Mouse (Mus musculus): ENCODE data around the gene Ovca2. TPM values are rescaled to one million over a fixed set of nuclear protein-coding genes. Genes with fewer than 3 reads are reported as not detected.
"Not testable (repeated sequence)": the region's sequence is repeated elsewhere in the genome, so short reads cannot be mapped to it uniquely, and the experiment has no call there.

The Ovca2 gene
- total RNA-seq, 2 experiments from 2014 or later: 10.0 to 10.2 TPM

DNA sequence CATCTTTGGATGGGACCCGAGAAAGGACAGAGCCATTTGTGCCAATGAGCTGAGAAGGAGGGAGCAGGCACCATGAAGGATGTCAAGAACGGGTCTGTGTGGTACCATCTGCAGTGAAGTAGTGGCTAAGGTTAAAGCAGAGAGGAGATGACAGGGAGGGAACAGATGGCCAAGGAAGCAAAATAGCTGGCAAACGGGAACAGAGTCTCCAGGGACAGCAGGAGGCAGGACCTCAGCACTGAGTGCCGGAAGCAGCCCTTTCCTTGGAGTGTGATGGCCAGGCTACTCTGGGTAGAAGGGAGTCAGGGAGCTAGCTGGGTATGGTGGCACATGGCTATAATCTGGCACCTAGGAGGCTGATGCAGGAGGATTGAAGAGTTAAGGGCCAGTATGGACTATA is 20.2 kb upstream of the Ovca2 start:
- intact Hi-C loops (cut with DNase I): no loop called here
- no peak for DNase-seq (ENCODE audit: low spot score in 2 of 2)

DNA sequence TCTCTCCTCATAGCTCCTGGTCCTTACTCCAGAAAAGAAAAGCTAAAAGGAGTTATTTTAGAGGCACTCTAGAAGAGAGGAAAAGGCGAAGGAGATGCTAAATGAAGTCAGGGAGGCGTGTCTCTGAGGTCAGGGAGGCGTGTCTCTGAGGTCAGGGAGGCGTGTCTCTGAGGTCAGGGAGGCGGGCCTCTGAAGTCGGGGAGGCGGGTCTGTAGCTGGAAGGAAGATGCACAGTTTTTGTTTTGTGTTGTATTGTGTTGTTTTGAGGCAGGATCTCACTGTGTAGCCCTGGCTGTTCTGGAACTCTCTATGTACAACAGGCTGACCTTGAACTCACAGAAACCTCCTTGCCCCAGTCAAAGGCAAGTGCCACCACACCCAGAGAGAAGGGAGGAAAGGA is 19.3 kb upstream of the Ovca2 start:
- DNase-seq (ENCODE audit: low spot score in 2 of 2): no peak
- intact Hi-C loops (cut with DNase I): no loop called here

DNA sequence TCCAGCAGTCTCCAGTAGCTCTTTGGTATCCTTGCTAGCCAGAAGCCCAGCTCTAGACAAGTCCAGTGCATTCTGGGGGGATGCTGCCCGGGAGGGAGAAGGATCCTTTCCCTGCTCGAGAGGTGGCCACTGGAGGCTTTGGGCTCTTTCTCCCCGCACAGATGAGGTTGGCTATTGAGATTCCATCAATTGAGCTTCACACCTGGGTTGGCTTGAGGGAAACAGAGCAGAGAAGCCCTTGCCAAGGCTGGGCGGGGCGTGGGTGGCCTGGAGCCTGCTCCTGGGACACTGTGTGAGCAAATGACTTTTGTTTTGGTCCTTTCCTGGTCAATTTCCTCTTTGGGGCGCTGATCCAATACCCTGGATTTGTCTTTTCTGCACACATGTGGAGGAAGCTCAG is 17.5 kb upstream of the Ovca2 start:
- DNase-seq (ENCODE audit: low spot score in 2 of 2): no peak

GRCm38 (mm10) chr11:75194850-75195461 is 16.3 kb upstream of the Ovca2 start:
- intact Hi-C loops (cut with DNase I): loop anchor here (5.0 kb wide), 1 partner anchor 37 kb away; no protein-coding TSS in a partner anchor
- DNase-seq (ENCODE audit: low spot score in 2 of 2): peak in 1 of 2 experiments; percentile 64

More for the DNA sequence above, 17.5 kb upstream of the Ovca2 start:
- intact Hi-C loops (cut with DNase I): no loop called here

DNA sequence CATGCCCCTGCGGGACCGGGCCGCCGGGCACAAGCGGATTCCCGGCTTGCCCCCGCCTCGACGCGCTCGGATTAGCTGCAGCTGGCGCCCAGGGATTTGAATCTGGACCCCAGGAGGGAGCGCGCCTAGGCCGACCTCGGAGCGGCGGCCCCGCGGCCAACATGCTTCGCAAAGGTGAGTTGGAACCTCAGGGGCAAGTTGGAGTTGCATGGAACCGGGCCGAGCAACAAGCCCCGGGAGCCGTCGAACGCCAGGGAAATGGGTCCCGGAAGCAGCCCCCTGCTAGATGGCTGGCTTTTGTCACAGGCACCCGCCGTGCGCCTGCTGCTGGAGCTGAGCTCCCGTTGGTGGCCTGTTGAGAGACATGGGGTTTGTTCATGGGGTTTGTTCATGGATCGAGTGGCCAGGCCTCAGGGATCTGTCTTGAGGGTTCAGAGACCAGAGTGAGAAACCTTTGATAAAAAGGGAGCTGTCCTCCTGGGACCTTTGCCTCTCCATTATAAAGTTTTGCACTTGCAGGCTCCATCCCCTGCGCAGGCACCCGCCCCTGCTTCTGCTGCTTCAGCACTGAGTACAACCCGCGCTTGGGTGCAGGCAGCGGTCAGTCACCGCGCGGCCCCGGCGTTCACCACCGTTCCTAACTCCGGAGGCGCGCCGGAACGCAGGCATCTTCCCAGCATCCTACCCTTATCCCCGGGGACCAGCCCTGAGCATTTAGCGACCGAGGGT is 15.7 kb upstream of the Ovca2 start:
- intact Hi-C loops (cut with DNase I): loop anchor here (5.0 kb wide), 1 partner anchor 38 kb away; no protein-coding TSS in a partner anchor
- DNase-seq (ENCODE audit: low spot score in 2 of 2): no peak

- DNase-seq (ENCODE audit: low spot score in 2 of 2): peak in 1 of 2 experiments; percentile 78
- intact Hi-C loops (cut with DNase I): loop anchor here (2.0 to 5.0 kb wide), 2 partner anchors 39 to 97 kb away; no protein-coding TSS in a partner anchor
Observed at GRCm38 (mm10) chr11:75193256-75194071, 14.8 kb upstream of the Ovca2 start, which contains the start of gene Rtn4rl1. Gene Rtn4rl1, plus strand, starts transcription at chr11:75193783.

DNA sequence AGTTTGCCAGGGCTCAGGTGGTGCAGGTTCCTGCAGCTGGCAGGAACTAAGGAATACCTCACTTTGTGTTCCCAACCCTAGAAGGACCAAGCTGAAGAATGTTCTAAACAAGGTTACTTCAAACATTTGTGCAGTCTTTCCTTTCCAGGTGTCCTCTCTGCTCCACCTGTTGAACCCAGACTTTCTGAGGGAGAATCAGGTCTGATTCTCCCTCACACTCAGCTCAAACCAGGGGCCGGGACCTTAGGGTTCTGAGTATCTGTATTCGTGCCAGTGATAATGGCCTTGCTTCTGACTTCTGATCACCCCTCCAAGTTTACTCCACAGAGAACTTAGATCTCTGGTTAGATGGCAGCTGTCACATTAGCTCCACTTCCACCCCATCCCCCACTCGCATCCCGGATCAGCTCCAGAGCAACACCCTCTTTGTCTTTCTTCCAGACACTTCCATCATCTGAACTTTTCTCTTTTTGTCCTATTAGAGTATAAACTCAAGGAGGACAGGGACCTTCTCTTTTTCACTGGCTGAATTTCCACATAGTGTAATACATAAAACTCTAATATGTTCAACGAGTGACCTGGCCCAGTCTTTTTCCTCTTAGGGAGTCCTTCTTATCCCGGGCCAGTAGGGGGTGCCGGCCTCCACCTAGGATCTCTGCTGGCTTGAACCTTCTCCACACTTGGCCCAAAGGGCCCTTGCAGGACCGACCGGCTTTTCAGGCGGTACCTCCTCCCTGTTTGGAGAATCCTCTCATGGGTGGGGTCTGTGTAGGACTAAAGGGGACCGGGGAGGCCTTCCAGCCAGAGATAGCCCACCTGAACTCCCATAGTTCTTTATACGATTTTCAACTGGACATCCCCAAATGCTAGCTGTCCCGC is 13.9 kb upstream of the Ovca2 start:
- peak in 1 of 2 experiments; percentile 74 for DNase-seq (ENCODE audit: low spot score in 2 of 2)

GRCm38 (mm10) chr11:75191841-75192240 is 13.2 kb upstream of the Ovca2 start:
- intact Hi-C loops (cut with DNase I): loop anchor here (2.0 to 5.0 kb wide), 2 partner anchors 40 to 99 kb away; no protein-coding TSS in a partner anchor

More for the DNA sequence above, 13.9 kb upstream of the Ovca2 start:
- intact Hi-C loops (cut with DNase I): loop anchor here (2.0 to 5.0 kb wide), 2 partner anchors 40 to 98 kb away; no protein-coding TSS in a partner anchor

GRCm38 (mm10) chr11:75190905-75191441 is 12.3 kb upstream of the Ovca2 start, which contains the start of gene Dph1:
Gene Dph1, minus strand, starts transcription at chr11:75191241.
- intact Hi-C loops (cut with DNase I): loop anchor here (5.0 kb wide), 1 partner anchor 41 kb away; no protein-coding TSS in a partner anchor
- DNase-seq (ENCODE audit: low spot score in 2 of 2): no peak

More at GRCm38 (mm10) chr11:75191841-75192240, 13.2 kb upstream of the Ovca2 start:
- no peak for DNase-seq (ENCODE audit: low spot score in 2 of 2)

- peak; percentile 75 to 81 for DNase-seq (ENCODE audit: low spot score in 2 of 2)
- intact Hi-C loops (cut with DNase I): loop anchor here (5.0 kb wide), 1 partner anchor 42 kb away; no protein-coding TSS in a partner anchor
Observed at GRCm38 (mm10) chr11:75190371-75190724, 11.7 kb upstream of the Ovca2 start.

DNA sequence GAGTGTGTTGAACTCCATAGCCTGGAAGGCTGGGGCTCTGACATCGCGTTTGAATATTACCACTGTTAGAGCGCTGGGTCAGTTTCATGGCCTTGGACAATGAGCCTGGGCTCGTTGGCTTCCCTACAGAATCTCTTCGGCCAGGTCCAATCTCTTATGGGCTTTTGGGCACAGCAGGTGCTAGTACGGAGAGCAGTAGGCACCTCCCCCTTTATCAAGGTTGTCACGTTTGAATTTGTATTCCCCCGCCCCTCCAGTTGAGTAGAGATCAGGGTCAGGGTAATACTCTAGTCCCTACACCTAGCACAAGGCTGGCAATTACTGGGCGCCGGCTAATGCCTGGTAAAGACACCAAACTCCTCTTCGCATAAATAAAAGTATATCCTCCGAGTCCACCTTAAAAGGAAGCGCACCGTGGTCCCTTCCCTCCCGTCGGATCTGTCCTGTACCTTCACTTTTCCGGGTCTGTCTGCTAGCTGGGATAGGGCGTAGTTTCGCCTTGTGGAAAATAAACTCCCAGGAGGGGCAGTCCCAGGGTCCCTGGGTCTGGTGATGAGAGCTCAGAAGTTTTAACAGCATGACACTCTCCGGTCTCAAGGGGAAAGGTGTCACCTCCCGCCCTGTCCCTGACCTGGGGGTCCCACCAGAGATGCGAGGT is 11.2 kb upstream of the Ovca2 start:
- no peak for DNase-seq (ENCODE audit: low spot score in 2 of 2)
- intact Hi-C loops (cut with DNase I): loop anchor here (5.0 kb wide), 1 partner anchor 42 kb away; no protein-coding TSS in a partner anchor

- peak in 1 of 2 experiments; percentile 24 for DNase-seq (ENCODE audit: low spot score in 2 of 2)
- intact Hi-C loops (cut with DNase I): loop anchor here (5.0 kb wide), 2 partner anchors 212 to 267 kb away; partner anchors contain the start of gene Wdr81
Observed at GRCm38 (mm10) chr11:75184986-75185385, 6.4 kb upstream of the Ovca2 start.

DNA sequence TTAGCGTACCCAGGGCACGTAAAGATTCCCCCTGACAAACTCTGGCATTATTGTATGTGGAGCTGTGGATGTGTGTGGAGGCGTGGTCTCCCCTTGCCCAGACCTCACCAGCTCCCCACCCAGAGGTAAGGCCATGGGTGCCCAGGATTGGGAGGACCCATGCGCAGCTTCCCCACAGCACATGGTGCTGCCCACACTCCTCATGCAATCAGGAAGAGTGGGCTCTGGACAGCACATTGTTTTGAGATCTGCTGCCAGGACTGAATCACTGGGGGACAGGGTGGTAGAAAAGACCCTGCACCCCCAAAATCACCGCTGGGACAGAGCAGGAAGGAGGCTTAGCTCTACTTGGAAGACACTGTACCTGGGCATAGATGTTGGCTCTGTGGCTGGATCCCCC is 5.9 kb upstream of the Ovca2 start:
- intact Hi-C loops (cut with DNase I): loop anchor here (5.0 kb wide), 2 partner anchors 213 to 268 kb away; partner anchors contain the start of gene Wdr81
- DNase-seq (ENCODE audit: low spot score in 2 of 2): peak in 1 of 2 experiments; percentile 17

GRCm38 (mm10) chr11:75183917-75184570 is 5.4 kb upstream of the Ovca2 start:
- intact Hi-C loops (cut with DNase I): loop anchor here (5.0 kb wide), 2 partner anchors 213 to 268 kb away; partner anchors contain the start of gene Wdr81
- peak; percentile 59 to 72 for DNase-seq (ENCODE audit: low spot score in 2 of 2)

GRCm38 (mm10) chr11:75178011-75178410 is 624 bp downstream of the Ovca2 start:
- DNase-seq (ENCODE audit: low spot score in 2 of 2): peak in 1 of 2 experiments; percentile 13
- intact Hi-C loops (cut with DNase I): loop anchor here (5.0 kb wide), 1 partner anchor 114 kb away; no protein-coding TSS in a partner anchor

GRCm38 (mm10) chr11:75174574-75174973 is 4.1 kb downstream of the Ovca2 start:
- intact Hi-C loops (cut with DNase I); DNase-seq (ENCODE audit: low spot score in 2 of 2): not testable (repeated sequence)

DNA sequence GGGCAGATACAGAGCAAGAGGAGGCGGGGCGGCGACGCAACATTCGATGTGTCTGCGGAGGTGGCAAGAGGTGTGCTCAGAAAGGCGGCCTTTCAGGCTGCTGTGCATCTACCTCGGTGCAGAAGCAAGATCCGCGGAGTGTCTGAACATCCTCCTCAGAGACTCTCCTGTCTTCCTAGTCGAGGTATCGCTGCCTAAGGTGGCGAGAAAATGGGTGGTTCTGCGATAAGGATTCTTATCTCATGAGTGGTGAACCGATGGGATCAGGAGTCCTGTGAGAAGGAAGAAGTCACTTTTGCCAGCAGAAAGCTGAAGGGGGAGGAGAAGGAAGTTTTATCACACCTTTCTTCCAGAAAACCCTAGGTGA is 4.9 kb downstream of the Ovca2 start:
- intact Hi-C loops (cut with DNase I): no loop called here
- DNase-seq (ENCODE audit: low spot score in 2 of 2): no peak
